In genomic region chr2:34957405-34957804, GRCm38 (mm10) we compare ENCODE assay signal across 21 mouse cellular contexts. TPM values are rescaled to one million over a fixed set of nuclear protein-coding genes. Genes with fewer than 3 reads are reported as not detected.
"Had no signal": no experiment of that assay in that cellular context is flagged by ENCODE, and none has a peak within 500 bp of the region (broad histone marks: within the 10 kb centered on the region; RNA-seq: fewer than 3 reads in every experiment).

No protein-coding gene starts in this region.

- H3K4me3 ChIP-seq: liver, embryonic 15.5 days; lung, embryonic 15.5 days; midbrain, embryonic 13.5 days; midbrain, embryonic 15.5 days; neural tube, embryonic 13.5 days; neural tube, embryonic 15.5 days had no signal

- H3K27ac ChIP-seq: liver, embryonic 15.5 days; lung, embryonic 15.5 days; macrophage; midbrain, embryonic 13.5 days; midbrain, embryonic 15.5 days; neural tube, embryonic 13.5 days; neural tube, embryonic 15.5 days had no signal

- H3K27me3 ChIP-seq: lung, embryonic 15.5 days; midbrain, embryonic 13.5 days; midbrain, embryonic 15.5 days; neural tube, embryonic 15.5 days had no signal

- ATAC-seq: liver, postnatal 0 days; lung, postnatal 0 days; midbrain, embryonic 13.5 days; midbrain, embryonic 15.5 days had no signal

- H3K4me1 ChIP-seq: midbrain, embryonic 13.5 days; midbrain, embryonic 15.5 days had no signal

- H3K9me3 ChIP-seq: liver, embryonic 15.5 days; lung, embryonic 15.5 days; midbrain, embryonic 13.5 days; midbrain, embryonic 15.5 days; neural tube, embryonic 13.5 days; neural tube, embryonic 15.5 days had no signal

- DNase-seq: liver, postnatal 0 days; lung, adult 2 months; lung, postnatal 14 days; lung, postnatal 36 days; retina, postnatal 1 day; right cerebral cortex, adult 18-20 months; right cerebral cortex, postnatal 25 days; right cerebral cortex, postnatal 4 days; thymus, adult 18-20 months; thymus, postnatal 14 days; thymus, postnatal 36 days had no signal

- H3K9ac ChIP-seq: liver, embryonic 15.5 days; liver, postnatal 0 days; lung, embryonic 15.5 days; midbrain, embryonic 13.5 days; midbrain, embryonic 15.5 days; neural tube, embryonic 13.5 days; neural tube, embryonic 15.5 days had no signal

- H3K36me3 ChIP-seq: liver, embryonic 15.5 days; lung, embryonic 15.5 days; midbrain, embryonic 13.5 days; midbrain, embryonic 15.5 days; neural tube, embryonic 13.5 days; neural tube, embryonic 15.5 days had no signal

- H3K4me2 ChIP-seq: liver, embryonic 15.5 days; lung, embryonic 15.5 days; midbrain, embryonic 11.5 days; midbrain, embryonic 13.5 days; midbrain, embryonic 15.5 days; neural tube, embryonic 13.5 days; neural tube, embryonic 15.5 days had no signal

RNA-seq across cellular contexts. Expression of gene Traf1, which starts 4.2 kb away (rescaled TPM):
- polyA plus RNA-seq: neural tube, embryonic 11.5 days had no signal
